Comparison of ENCODE assay signal across 16 mouse cellular contexts in the genomic region with DNA sequence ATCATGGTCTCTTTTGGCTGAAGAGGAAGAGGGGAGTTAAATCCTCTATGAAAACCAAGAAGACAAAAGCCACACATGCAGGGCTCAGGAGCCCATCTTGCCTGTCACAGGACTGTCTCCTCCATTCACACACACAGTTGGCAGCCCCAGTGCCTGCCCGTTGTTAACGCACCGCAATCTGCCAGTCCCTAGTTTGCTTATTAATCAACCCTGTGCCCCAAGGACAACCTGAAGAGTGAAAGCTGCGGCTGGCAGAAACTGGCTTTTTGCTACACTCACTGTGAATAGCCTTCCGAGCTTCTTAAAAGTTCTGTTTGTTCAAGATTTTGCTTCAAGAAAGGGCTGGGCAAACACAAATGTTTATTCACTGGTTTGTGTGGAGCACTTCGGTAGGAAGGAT. TPM values are rescaled to one million over a fixed set of nuclear protein-coding genes. Genes with fewer than 3 reads are reported as not detected.
DNase-seq lines count a peak whose midpoint lies in the region; ATAC-seq and TF ChIP-seq lines count a peak whose summit lies in the region.
"Had no signal": no experiment of that assay in that cellular context is flagged by ENCODE, and none has a peak within 500 bp of the region (broad histone marks: within the 10 kb centered on the region; RNA-seq: fewer than 3 reads in every experiment).

No protein-coding gene starts in this region.

- no peaks in the 10 kb centered on the region for H3K9me3 ChIP-seq in forebrain, embryonic 14.5 days (replicated peaks; ENCODE audit: control insufficient read depth, low read length)
- no peaks in the 10 kb centered on the region for H3K9me3 ChIP-seq in forebrain, embryonic 11.5 days (ENCODE audit: control insufficient read depth, low read length)
- H3K9me3 ChIP-seq in stomach, postnatal 0 days (ENCODE audit: control insufficient read depth, low read length), result no peaks in the 10 kb centered on the region
- H3K9me3 ChIP-seq: heart, embryonic 13.5 days; liver, embryonic 13.5 days; megakaryocyte, embryonic 14.5 days; neural tube, embryonic 15.5 days had no signal

- no peak overlapping the region for H3K27ac ChIP-seq in forebrain, embryonic 14.5 days (ENCODE audit: low read depth, low read length)
- no peak overlapping the region for H3K27ac ChIP-seq in forebrain, embryonic 11.5 days (ENCODE audit: low read depth, low read length)
- no peak overlapping the region for H3K27ac ChIP-seq in stomach, postnatal 0 days (replicated peaks)
- H3K27ac ChIP-seq: heart, embryonic 13.5 days; liver, embryonic 13.5 days; neural tube, embryonic 15.5 days had no signal

- TF ChIP-seq EP300 in stomach, postnatal 0 days (optimal IDR thresholded peaks at IDR 0.05), result no peak

- H3K36me3 ChIP-seq in forebrain, embryonic 14.5 days (ENCODE audit: control insufficient read depth, insufficient read depth, low read length), result no peaks in the 10 kb centered on the region
- no peaks in the 10 kb centered on the region for H3K36me3 ChIP-seq in forebrain, embryonic 11.5 days (ENCODE audit: control insufficient read depth, insufficient read depth, low read length)
- H3K36me3 ChIP-seq in stomach, postnatal 0 days (ENCODE audit: control insufficient read depth, insufficient read depth, low read length), result no peaks in the 10 kb centered on the region
- H3K36me3 ChIP-seq: neural tube, embryonic 15.5 days had no signal

- H3K9ac ChIP-seq in forebrain, embryonic 14.5 days (ENCODE audit: low read length), result no peak overlapping the region
- H3K9ac ChIP-seq in forebrain, embryonic 11.5 days (ENCODE audit: low read length), result no peak overlapping the region
- H3K9ac ChIP-seq in stomach, postnatal 0 days (ENCODE audit: low read length), result no peak overlapping the region
- H3K9ac ChIP-seq: heart, embryonic 13.5 days; liver, embryonic 13.5 days; neural tube, embryonic 15.5 days had no signal

- 34% methylated on average over 6 of the region's 6 CpGs for WGBS in forebrain, embryonic 14.5 days
- 81% methylated on average over 6 of the region's 6 CpGs for WGBS in forebrain, embryonic 11.5 days
- 55% methylated on average over 6 of the region's 6 CpGs for WGBS in stomach, postnatal 0 days

- peak; percentile 42 for DNase-seq in forebrain, embryonic 14.5 days (ENCODE audit: low spot score)
- DNase-seq in forebrain, embryonic 11.5 days (ENCODE audit: low spot score), result no peak
- peak; percentile 60 for DNase-seq in kidney, adult 9 months
- DNase-seq in kidney, postnatal 10 days, result no peak
- peak; percentile 17 for DNase-seq in ovary, adult 18-20 months (ENCODE audit: low spot score)
- DNase-seq in ovary, postnatal 36 days (ENCODE audit: low spot score), result no peak
- DNase-seq in stomach, postnatal 0 days (ENCODE audit: low spot score), result peak; percentile 37
- DNase-seq in right cerebral cortex, postnatal 4 days, result no peak
- DNase-seq: gastrocnemius, postnatal 14 days; liver, embryonic 13.5 days; right cerebral cortex, adult 18-20 months; thymus, adult 2 months had no signal

- H3K4me2 ChIP-seq in forebrain, embryonic 14.5 days (ENCODE audit: low read length), result no peak overlapping the region
- H3K4me2 ChIP-seq in forebrain, embryonic 11.5 days (ENCODE audit: low read depth, low read length, severe bottlenecking), result no peak overlapping the region
- H3K4me2 ChIP-seq in stomach, postnatal 0 days (replicated peaks; ENCODE audit: low read depth), result no peak overlapping the region
- H3K4me2 ChIP-seq: heart, embryonic 13.5 days; liver, embryonic 13.5 days; neural tube, embryonic 15.5 days had no signal

- no peak for TF ChIP-seq CTCF in stomach, postnatal 0 days (IDR thresholded peaks at IDR 0.05; ENCODE audit: low read depth)

- no peak overlapping the region for H3K4me3 ChIP-seq in forebrain, embryonic 14.5 days (ENCODE audit: low read depth, low read length)
- H3K4me3 ChIP-seq in forebrain, embryonic 11.5 days (ENCODE audit: low read depth, low read length), result no peak overlapping the region
- H3K4me3 ChIP-seq in stomach, postnatal 0 days (ENCODE audit: low read depth, low read length), result no peak overlapping the region
- H3K4me3 ChIP-seq: heart, embryonic 13.5 days; liver, embryonic 13.5 days; megakaryocyte, embryonic 14.5 days; neural tube, embryonic 15.5 days had no signal

- no peaks in the 10 kb centered on the region; the same call in 1 of the 2 replicates for H3K4me1 ChIP-seq in forebrain, embryonic 14.5 days (ENCODE audit: control insufficient read depth, insufficient read depth, low read length)
- no peaks in the 10 kb centered on the region for H3K4me1 ChIP-seq in forebrain, embryonic 11.5 days (replicated peaks; ENCODE audit: control insufficient read depth, insufficient read depth, low read length)
- H3K4me1 ChIP-seq in stomach, postnatal 0 days (replicated peaks; ENCODE audit: control insufficient read depth, insufficient read depth), result 0 out of 2 replicates have a peak, but pooled peaks cover 2% of the 10 kb centered on the region

- no peaks in the 10 kb centered on the region for H3K27me3 ChIP-seq in forebrain, embryonic 14.5 days (replicated peaks; ENCODE audit: control insufficient read depth, insufficient read depth, low read length)
- no peaks in the 10 kb centered on the region for H3K27me3 ChIP-seq in forebrain, embryonic 11.5 days (ENCODE audit: control insufficient read depth, insufficient read depth, low read length)
- H3K27me3 ChIP-seq in stomach, postnatal 0 days (ENCODE audit: control insufficient read depth, insufficient read depth, low read length), result no peaks in the 10 kb centered on the region
- H3K27me3 ChIP-seq: heart, embryonic 13.5 days; liver, embryonic 13.5 days; megakaryocyte, embryonic 14.5 days; neural tube, embryonic 15.5 days had no signal

- peak; percentile 61 for ATAC-seq in forebrain, embryonic 14.5 days
- ATAC-seq in forebrain, embryonic 11.5 days (replicated peaks; ENCODE audit: low FRiP score), result no peak
- peak; percentile 48; the same call in 1 of the 2 replicates for ATAC-seq in stomach, postnatal 0 days (ENCODE audit: low FRiP score, low TSS enrichment)
- ATAC-seq: intestine, embryonic 16.5 days had no signal

RNA-seq across cellular contexts. Expression of gene Tmem131, which starts 50.3 kb away (rescaled TPM):
- polyA plus RNA-seq in forebrain, embryonic 14.5 days (2014; fragmentation: Nextera tagmentation; extraction: Ambion mirVana), result 12.2 and 14.2 TPM in 2 replicates
- 21.2 and 23.3 TPM in 2 replicates for polyA plus RNA-seq in forebrain, embryonic 11.5 days (2014; fragmentation: Nextera tagmentation; extraction: Ambion mirVana)
- 6.1 and 6.8 TPM in 2 replicates for polyA plus RNA-seq in stomach, postnatal 0 days (2015; fragmentation: Nextera tagmentation; extraction: Ambion mirVana)

Comparison
In these comparisons a context has a peak if more than half of its experiments do, and no peak if none do; other contexts are left out.
1. DNase-seq: peak in forebrain, embryonic 14.5 days (single experiment), kidney, adult 9 months (single experiment), ovary, adult 18-20 months (single experiment) and stomach, postnatal 0 days (single experiment); none in forebrain, embryonic 11.5 days (single experiment), kidney, postnatal 10 days (single experiment), ovary, postnatal 36 days (single experiment) and right cerebral cortex, postnatal 4 days (single experiment).